Mouse (Mus musculus) C2C12 (cell line): Measurements from ENCODE around the gene Cmss1.

Experiments used
- CEBPB ChIP-seq: IDR thresholded peaks from one replicate; pipeline ENCODE4 v1.6.1; 2011; ENCODE audit warnings: low read depth, mild to moderate bottlenecking, control low read depth, moderate library complexity
- CTCF ChIP-seq: IDR thresholded peaks from one replicate; pipeline ENCODE4 v1.5.1; 2011; ENCODE audit not compliant: control insufficient read depth, insufficient read depth, insufficient read length
- FOSL1 ChIP-seq: IDR thresholded peaks from one replicate; pipeline ENCODE4 v1.8.0; 2011; ENCODE audit warnings: mild to moderate bottlenecking, low read length; ENCODE audit not compliant: poor library complexity, insufficient read depth, severe bottlenecking
- MAX ChIP-seq: IDR thresholded peaks from one replicate; pipeline ENCODE4 v1.6.1; 2011; ENCODE audit warnings: mild to moderate bottlenecking, control low read depth
- MYOD1 ChIP-seq: IDR thresholded peaks from one replicate; pipeline ENCODE4 v1.6.1; 2011; ENCODE audit warnings: low read depth; ENCODE audit not compliant: control insufficient read depth, insufficient read length
- MYOG ChIP-seq: IDR thresholded peaks from one replicate; pipeline ENCODE4 v1.6.1; 2011; ENCODE audit not compliant: control insufficient read depth, insufficient read length; ENCODE audit errors: extremely low read depth
- USF1 ChIP-seq: IDR thresholded peaks from one replicate; pipeline ENCODE4 v1.6.1; 2011; ENCODE audit warnings: low read depth, mild to moderate bottlenecking, control low read depth, moderate library complexity

GRCm38 (mm10) chr16:57431294-57431693 lies 175.4 kb downstream of the Cmss1 start:
- TF ChIP-seq MYOD1 (no peak), CTCF (no peak), MAX (no peak), CEBPB (no peak), USF1 (no peak), MYOG (no peak), FOSL1 (no peak)
